Mouse (Mus musculus): ENCODE data around the gene Slc38a9.
A peak's percentile ranks its signal among the peaks of the same experiment; 100 is the strongest.
"Not testable (repeated sequence)": the region's sequence is repeated elsewhere in the genome, so short reads cannot be mapped to it uniquely, and the experiment has no call there.

The Slc38a9 gene

DNA sequence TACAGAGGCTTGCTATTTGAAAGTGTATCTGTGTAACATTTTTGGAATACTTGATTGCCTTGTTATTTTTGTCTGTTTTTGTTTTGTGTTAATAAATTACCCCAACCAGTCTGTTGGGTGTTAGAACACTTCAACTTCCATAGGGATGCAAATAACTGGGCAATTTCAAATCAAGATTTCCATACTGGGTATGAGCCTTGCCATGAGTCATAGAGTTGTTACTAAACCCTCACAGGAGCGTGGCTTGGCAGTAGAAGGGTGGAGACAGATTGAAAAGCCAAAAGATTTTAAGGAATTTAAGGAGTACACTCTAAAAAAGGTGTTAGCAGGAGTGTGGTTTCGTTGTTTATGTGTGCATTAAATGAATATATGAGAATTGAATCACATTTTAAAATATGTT lies 22.8 kb downstream of the Slc38a9 start:
- DNase-seq (ENCODE audit: low read depth, low spot score): no peak

GRCm38 (mm10) chr13:112683970-112684369 lies 23.4 kb downstream of the Slc38a9 start:
- DNase-seq (ENCODE audit: low read depth, low spot score): no peak

DNA sequence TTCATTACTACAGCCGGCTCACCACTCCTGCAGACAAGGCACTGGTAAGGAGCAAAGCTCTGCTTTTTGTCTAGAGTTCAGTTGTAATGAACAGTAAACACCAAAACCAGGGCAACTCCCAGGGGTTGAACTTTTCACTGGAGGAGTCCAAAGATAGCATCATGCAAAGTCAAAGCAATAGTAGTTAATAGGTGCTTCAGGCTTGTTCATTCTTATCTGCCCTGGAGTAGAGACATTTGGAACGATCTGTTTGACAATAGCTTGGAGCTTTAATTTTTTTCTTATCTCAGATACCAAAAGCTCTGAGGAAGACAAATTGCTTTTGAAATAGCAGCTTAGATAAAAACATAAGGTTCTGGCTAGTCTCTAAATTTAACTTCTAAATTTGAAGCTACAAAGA lies 25.6 kb downstream of the Slc38a9 start:
- DNase-seq (ENCODE audit: low read depth, low spot score): no peak

DNA sequence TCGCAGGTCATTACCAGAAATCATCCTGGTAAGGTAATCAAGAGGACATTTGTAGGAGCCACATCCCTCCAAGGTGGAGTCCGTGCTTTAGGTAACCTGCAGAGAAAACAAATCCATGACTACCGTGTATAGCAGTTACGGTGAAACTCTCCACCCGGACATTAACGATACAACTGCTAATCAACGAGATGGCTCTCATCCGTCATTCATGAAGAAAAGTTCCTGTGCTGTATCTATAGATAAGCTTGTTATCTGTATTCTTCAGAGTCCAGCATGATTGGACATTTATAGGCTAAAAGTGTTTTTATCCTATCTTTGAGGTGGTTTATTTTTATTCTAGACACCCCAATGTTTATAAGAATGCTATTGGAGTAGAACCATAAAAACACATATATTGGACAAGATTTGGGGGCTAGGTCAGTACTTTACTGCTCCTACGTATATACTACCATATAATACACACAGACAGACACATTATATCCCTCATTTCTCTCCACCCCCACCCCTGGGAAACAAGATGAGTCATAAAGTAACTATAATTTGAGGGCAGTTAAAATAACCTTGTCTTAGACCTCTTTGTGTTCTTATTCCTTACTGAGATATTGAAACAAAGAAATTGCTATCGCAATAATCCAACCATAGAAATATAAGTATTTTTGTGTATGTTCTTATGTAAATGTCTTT lies 32.5 kb downstream of the Slc38a9 start:
- DNase-seq (ENCODE audit: low read depth, low spot score): no peak

DNA sequence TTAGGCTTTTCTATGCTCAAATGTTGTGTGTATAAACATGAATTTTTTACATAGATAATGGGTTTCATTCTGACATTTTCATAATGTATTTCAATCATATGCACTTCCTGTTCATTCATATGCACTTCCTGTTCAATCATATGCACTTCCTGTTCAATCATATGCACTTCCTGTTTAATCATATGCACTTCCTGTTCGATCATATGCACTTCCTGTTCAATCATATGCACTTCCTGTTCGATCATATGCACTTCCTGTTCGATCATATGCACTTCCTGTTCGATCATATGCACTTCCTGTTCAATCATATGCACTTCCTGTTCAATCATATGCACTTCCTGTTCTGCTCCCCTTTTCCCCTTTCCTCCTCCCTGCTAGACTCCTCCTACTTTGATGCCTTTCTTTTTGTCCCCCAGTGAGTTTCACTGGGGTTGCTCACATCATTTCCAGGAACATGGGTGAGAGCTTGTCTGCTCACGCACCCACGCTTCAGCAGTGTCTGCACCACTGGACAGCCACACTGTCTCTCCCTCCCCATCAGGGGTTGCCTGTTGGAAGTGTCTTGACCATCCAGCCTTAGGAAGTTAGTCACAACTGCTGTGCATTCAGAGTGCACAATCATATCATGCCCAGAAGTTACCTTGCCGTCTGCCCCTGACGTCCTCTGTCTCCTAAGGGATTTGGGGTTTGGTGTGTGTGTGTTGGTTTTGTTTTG lies 35.1 kb downstream of the Slc38a9 start:
- DNase-seq (ENCODE audit: low read depth, low spot score): peak; percentile 4

- DNase-seq (ENCODE audit: low read depth, low spot score): no peak
Observed at GRCm38 (mm10) chr13:112701256-112701655, 40.7 kb downstream of the Slc38a9 start.

DNA sequence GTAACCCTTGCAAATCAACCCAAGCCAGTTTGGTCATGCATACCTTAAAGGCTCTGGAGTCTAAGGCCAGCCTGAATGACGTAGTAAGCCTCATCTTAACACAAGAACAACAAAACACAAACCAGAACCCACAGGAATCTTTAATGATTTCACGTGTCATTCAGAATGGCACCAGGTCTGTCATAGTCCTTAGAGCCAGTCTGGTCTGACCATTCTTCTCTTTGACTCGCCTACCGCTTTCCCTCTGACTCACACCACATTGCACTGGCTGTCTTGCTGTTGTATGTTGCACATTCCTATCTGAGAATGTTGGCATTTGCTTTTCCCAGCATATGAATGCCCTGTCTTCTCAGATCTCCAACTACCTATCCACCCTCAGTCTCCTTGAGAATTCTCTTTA lies 45.8 kb downstream of the Slc38a9 start:
- DNase-seq (ENCODE audit: low read depth, low spot score): no peak

DNA sequence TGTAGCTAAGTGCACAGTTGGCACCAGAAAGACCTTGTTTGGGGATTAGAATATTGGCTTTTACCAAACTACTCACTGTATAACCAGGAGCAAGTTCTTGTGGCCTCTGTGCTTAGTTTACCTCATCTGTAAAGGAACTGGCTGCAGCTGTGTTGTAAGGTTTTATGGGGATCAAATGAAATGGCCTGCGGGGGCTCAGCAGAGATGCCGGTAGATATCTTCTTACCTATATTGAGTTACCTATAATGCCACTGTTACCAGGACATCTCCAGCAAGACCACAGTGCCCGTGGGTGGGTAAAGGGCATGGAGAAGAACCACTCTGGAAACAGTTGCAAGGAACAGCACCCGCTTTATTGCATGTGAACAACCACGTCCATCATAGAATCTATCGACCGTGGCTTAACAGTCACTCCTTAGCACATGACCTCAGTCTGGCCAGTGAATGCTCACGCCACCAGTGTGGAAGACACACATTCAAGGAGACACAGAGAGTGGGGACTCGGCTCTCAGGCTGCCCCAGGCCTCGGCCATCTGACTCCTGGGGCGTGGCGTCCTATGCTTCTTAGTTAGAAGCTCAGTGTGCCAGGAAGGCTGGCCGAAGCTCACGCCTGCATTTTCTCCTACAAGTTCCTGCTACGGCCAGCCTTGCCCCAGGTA lies 59.7 kb downstream of the Slc38a9 start:
- no peak for DNase-seq (ENCODE audit: low read depth, low spot score)

- DNase-seq (ENCODE audit: low read depth, low spot score): no peak
Observed at GRCm38 (mm10) chr13:112721946-112722729, 61.6 kb downstream of the Slc38a9 start.

- DNase-seq (ENCODE audit: low read depth, low spot score): not testable (repeated sequence)
Observed at GRCm38 (mm10) chr13:112724260-112724659, 63.7 kb downstream of the Slc38a9 start.

DNA sequence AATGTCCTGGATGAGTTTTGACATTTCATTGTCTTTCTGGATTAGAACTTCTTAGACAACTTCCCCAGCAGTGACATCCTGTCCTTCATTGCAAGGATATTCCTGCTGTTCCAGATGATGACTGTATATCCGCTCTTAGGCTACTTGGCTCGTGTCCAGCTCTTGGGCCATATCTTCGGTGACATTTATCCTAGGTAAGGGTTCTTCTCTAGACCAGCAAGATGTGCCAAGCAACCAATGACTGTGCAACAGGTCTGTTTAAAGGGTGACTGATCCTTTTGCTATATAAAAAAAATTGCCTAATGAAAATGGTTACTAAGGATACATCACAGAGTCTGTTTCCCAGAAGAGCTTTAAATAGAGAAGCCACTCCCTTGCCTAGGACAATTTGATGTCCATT lies 65.5 kb downstream of the Slc38a9 start:
- DNase-seq (ENCODE audit: low read depth, low spot score): no peak

GRCm38 (mm10) chr13:112733311-112733710 lies 72.8 kb downstream of the Slc38a9 start:
- no peak for DNase-seq (ENCODE audit: low read depth, low spot score)

- peak; percentile 76 for DNase-seq (ENCODE audit: low read depth, low spot score)
Observed at GRCm38 (mm10) chr13:112734906-112735713, 74.6 kb downstream of the Slc38a9 start.

DNA sequence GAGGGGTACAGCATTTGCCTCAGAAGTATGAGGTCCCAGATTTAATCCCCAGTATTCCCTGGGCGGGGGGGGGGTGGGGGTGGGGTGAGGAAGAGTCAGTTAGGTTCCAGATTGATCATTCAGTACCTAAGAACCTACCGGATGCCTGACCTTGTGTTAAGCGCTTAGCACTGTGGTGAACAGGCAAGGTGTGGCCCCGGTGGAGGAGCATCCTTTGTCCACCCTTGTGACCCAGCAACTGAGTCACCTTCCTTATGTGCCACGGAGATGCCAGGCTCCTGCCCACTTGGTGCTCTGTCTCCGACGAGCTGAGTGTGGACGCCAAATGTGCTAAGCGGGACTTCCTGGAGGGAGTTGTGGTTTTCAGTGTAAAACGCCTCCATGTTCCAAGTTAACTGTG lies 75.9 kb downstream of the Slc38a9 start:
- DNase-seq (ENCODE audit: low read depth, low spot score): no peak

DNA sequence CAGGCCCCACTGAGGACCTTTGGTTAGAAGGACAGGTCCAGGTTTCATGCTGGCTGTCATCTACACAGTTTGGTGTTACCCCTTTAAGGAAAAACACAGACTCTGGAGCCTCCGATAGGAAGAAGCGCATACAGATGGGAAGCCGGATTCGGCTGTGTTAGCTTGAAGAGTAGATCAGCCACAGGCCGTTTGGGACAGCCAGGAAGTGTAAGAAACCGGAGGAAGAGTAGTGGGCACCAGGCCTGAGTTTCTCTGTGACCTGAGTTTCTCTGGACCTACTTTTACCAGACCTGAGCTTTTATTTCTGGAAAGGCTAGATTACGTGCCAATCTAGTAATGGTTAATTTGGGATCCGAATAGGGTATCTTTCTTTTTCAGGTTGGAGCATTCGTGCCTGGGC lies 76.6 kb downstream of the Slc38a9 start:
- DNase-seq (ENCODE audit: low read depth, low spot score): no peak

- DNase-seq (ENCODE audit: low read depth, low spot score): no peak
Observed at GRCm38 (mm10) chr13:112738005-112738404, 77.5 kb downstream of the Slc38a9 start.

DNA sequence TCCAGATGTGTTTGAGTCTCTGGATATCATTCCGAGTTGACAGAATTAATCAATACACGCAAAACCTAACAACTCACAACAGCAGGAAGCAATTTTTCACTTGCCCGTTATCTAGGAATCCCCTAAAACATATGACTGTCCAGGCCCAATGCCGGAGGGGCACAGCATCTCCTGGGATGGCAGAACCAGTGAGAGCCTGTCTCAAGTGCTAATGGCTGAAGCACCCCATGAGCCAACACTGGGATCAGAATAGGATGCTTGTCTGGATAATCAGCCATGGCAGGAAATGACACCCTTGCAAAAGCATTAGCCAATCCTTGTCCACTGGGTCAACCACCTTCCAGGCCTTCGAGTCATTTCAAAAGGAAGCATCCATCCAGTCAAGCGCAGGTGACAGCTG lies 79.5 kb downstream of the Slc38a9 start:
- no peak for DNase-seq (ENCODE audit: low read depth, low spot score)

DNA sequence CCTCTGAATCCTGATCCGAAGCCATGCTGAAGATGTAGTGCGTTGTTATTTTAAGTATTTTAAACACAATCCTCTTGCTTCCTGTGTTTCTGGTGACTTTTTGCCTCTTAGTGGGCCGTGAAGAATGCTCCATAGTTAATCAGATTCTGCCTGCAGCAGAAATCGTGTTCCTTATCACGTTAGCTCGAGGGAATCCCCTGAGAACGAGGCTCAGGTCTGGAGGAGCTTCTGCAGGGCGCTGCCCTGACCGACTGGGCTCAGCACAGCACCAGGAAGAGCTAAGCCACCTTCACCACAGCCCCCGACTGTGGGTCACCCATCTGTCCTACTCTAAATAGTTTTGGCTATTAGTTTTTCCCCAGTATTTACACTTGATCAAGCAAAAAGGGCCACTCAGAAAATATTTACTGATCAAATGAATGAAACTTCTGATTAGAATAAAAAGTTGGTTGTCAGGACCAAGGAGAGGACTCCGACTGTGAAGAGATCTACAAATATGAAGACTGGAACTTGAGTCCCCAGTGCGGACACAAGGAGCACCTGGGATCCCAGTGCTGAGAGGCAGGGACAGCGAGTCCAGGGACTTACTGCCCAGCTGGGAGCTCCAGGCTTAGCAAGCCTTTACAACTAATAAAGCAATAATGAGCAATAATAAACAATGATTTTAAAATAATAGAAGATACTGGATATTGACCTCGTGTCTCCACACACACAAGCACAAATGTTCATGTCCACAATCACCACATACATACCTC lies 81.7 kb downstream of the Slc38a9 start:
- DNase-seq (ENCODE audit: low read depth, low spot score): no peak

- DNase-seq (ENCODE audit: low read depth, low spot score): no peak
Observed at GRCm38 (mm10) chr13:112743647-112744046, 83.1 kb downstream of the Slc38a9 start.

- no peak for DNase-seq (ENCODE audit: low read depth, low spot score)
Observed at GRCm38 (mm10) chr13:112744061-112744849, 83.7 kb downstream of the Slc38a9 start.
